Mouse (Mus musculus) heart, embryonic 13.5 days (tissue): ENCODE data around the gene Tmem38b. TPM values are rescaled to one million over a fixed set of nuclear protein-coding genes. Genes with fewer than 3 reads are reported as not detected.
"Not testable (repeated sequence)": the region's sequence is repeated elsewhere in the genome, so short reads cannot be mapped to it uniquely, and the experiment has no call there.

Experiments used
- ATAC-seq: fragments of 200-750 bp; cut with Nextera tagmentation; 2 replicates; pipeline ENCODE4 v1.8.0; 2017; ENCODE audit warnings: moderate TSS enrichment; ENCODE audit not compliant: insufficient number of reproducible peaks, low FRiP score, low TSS enrichment; ENCODE audit errors: extremely low read depth
- H3K27ac ChIP-seq: fragments of 300-500 bp; sonication (generic); replicated peaks from 2 replicates; pipeline ENCODE4 v1.5.1; 2015; ENCODE audit warnings: moderate library complexity, mild to moderate bottlenecking, inconsistent platforms
- H3K27me3 ChIP-seq: fragments of 300-500 bp; sonication (generic); replicated peaks from 2 replicates; pipeline ENCODE4 v1.6.1; 2015; ENCODE audit warnings: mild to moderate bottlenecking, inconsistent platforms
- H3K36me3 ChIP-seq: fragments of 300-500 bp; sonication (generic); 2 replicates; pipeline ENCODE4 v1.6.1; 2015; ENCODE audit warnings: mild to moderate bottlenecking, inconsistent platforms
- H3K4me1 ChIP-seq: fragments of 300-500 bp; sonication (generic); 2 replicates; pipeline ENCODE4 v1.6.1; 2015; ENCODE audit warnings: inconsistent platforms
- H3K4me2 ChIP-seq: fragments of 300-500 bp; sonication (generic); 2 replicates; pipeline ENCODE4 v1.6.1; 2015; ENCODE audit warnings: inconsistent platforms, mild to moderate bottlenecking, moderate library complexity
- H3K4me3 ChIP-seq: fragments of 300-500 bp; sonication (generic); 2 replicates; pipeline ENCODE4 v1.5.1; 2015; ENCODE audit warnings: moderate library complexity, mild to moderate bottlenecking, inconsistent platforms
- H3K9ac ChIP-seq: fragments of 300-500 bp; sonication (generic); 2 replicates; pipeline ENCODE4 v1.6.1; 2015; ENCODE audit warnings: inconsistent platforms, mild to moderate bottlenecking, moderate library complexity
- H3K9me3 ChIP-seq: fragments of 300-500 bp; sonication (generic); 2 replicates; pipeline ENCODE4 v1.6.1; 2016; ENCODE audit warnings: inconsistent platforms
- whole genome bisulfite sequencing: fragments of 180-500 bp; shearing (Covaris S2); methylation state at CpG from one replicate; pipeline ENCODE4 v1.1.7; 2015; ENCODE audit warnings: mixed read lengths; 5-methylcytosine and 5-hydroxymethylcytosine counted together
- polyA plus RNA-seq: library from polyadenylated mRNA; unstranded; fragments of >200 nt; fragmentation: Nextera tagmentation; extraction: Ambion mirVana; gene quantifications from 2 replicates; pipeline ENCODE4 v1.2.1, GENCODE M21; 2015

Gene Tmem38b
- polyA plus RNA-seq, 1 experiment from 2014 or later = 8.1 TPM

DNA sequence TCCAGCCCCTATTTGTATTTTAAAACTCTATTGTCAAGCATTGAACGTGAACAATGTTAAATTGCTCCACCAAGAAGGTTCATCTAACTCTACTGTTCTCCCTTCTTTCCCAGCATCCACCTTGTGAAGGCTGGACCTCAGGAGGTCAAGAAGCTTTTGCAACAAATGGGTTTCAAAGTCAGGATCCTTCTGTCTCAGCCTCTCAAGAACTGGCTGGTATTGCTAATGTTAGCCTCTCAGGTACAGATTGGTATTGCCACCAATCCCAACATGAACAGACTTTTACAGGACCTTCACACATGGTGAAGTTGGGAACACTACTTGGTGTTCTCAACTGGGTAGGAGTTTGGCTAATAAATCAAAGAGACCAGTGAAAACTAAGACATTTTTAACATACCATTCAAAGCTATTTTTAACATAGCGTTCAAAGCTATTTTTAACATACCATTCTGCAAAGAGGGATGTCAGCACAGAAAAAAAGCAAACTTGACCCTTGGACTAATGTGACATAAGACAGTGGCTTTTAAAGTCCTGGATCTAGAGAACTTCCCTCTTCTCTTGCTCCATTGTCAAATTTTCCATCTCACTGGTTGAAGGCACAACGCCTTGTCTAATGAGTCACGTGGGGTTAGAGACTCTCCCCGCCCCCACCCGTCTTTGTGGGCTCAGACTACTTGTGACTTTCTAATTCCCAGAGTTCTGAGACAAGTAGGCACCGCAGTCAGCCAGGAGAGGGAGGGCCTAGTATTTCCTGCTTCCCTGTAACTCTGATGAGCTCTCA lies 26.8 kb upstream of the Tmem38b start:
- no peak for ATAC-seq
- no peak overlapping the region; the same call in 1 of the 2 replicates for H3K4me2 ChIP-seq

DNA sequence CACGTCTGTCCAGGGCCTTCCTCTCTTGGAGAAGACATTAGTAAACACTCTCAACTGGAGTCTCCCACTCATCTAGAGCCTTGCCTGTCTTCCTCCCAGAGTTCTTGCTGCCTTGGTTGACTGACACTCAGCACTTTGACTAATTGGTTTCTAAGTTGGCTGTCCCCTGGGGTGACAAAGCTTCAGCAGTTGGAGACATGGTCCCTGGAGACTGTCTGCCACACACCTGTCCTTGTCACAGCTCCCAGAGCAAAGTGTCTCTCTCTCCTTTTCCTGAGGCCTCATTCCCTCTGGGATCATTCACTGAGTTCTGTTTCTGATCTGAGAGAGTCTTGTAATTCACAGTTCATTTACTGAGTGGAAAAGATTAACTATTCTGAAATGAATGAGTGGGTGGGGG lies 26.1 kb upstream of the Tmem38b start:
- H3K36me3 ChIP-seq = no peaks in the 10 kb centered on the region
- H3K27ac ChIP-seq = peak overlapping the region; percentile 76
- no peak for ATAC-seq
- no peak overlapping the region for H3K9ac ChIP-seq
- H3K9me3 ChIP-seq = no peaks in the 10 kb centered on the region
- 22% methylated on average over 1 of the region's 1 CpGs for WGBS
- H3K4me1 ChIP-seq = peaks cover 36% of the 10 kb centered on the region
- no peak overlapping the region for H3K4me3 ChIP-seq
- H3K4me2 ChIP-seq = no peak overlapping the region; the same call in 1 of the 2 replicates
- H3K27me3 ChIP-seq = no peaks in the 10 kb centered on the region

More for the DNA sequence above, 26.8 kb upstream of the Tmem38b start:
- peak overlapping the region; percentile 76 for H3K27ac ChIP-seq
- 20% methylated on average over 7 of the region's 7 CpGs for WGBS
- no peaks in the 10 kb centered on the region for H3K9me3 ChIP-seq
- H3K4me1 ChIP-seq = peaks cover 36% of the 10 kb centered on the region
- H3K4me3 ChIP-seq = no peak overlapping the region
- H3K27me3 ChIP-seq = no peaks in the 10 kb centered on the region
- no peaks in the 10 kb centered on the region for H3K36me3 ChIP-seq
- no peak overlapping the region for H3K9ac ChIP-seq

DNA sequence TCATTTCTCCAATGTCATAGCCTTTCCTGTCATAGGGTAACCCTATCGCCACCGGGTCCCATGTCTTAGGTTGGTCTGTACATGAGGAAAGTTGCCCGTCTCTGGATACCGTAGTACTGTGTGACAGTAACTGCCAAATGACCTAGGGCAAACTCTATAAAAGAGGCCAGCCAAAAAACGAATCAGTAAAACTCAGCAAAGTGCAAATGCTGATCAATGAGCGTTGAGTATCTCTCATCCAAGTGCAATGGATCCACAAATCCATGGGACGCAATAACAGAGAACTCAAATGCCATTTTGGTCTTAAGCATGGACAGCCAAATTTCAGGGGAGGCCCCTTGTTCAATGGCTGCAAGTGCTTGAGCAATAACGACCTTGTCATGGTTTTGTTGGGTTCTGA lies 22.2 kb upstream of the Tmem38b start:
- H3K27ac ChIP-seq, H3K9me3 ChIP-seq, H3K36me3 ChIP-seq, H3K9ac ChIP-seq, ATAC-seq, H3K27me3 ChIP-seq, H3K4me3 ChIP-seq, H3K4me2 ChIP-seq: not testable (repeated sequence)
- peaks cover 20% of the 10 kb centered on the region for H3K4me1 ChIP-seq
- 84% methylated on average over 8 of the region's 8 CpGs for WGBS

DNA sequence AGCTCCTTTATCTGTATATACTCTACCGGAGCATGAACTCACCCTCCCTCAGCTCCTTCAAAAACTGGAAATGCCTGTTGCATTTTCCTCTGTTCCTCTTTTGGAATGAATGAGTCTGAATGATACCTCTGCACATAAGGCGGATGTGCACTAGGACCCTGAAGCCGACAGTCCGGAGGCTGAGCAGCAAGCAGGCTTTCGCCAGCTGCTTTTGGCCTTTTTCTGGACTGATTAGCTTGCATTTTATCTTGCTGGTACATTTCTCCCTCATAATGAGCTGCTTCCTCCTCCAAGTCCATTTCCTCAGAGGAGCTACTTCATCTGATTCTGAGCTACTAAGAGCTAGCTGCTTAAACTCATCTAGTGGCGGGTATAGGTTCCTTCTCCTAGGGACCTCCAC lies 19.4 kb upstream of the Tmem38b start:
- H3K27ac ChIP-seq, H3K4me3 ChIP-seq, H3K27me3 ChIP-seq, H3K9ac ChIP-seq, H3K9me3 ChIP-seq, H3K4me2 ChIP-seq, H3K36me3 ChIP-seq, H3K4me1 ChIP-seq, ATAC-seq: not testable (repeated sequence)
- 69% methylated on average over 6 of the region's 6 CpGs for WGBS

DNA sequence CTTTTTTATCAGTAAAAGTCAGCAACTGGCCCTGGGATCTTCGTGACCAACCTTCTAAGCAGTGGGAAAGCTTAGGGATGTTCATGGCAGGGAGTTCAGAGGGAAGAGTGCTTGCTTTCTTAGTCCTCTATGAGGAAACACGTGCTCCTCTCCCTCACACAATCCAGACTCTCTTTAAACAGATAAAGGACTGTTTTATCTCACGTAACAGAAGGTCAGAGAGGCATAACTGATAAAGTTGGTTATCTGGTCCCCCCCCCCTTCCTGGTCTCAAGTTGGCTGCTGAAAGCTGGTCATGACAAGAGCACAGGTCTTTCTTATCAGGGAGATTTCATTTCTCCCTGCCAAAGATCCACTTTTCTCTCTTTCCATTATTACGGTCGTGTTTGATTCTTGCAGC lies 7.5 kb upstream of the Tmem38b start:
- no peak overlapping the region for H3K9ac ChIP-seq
- ATAC-seq = no peak
- H3K4me3 ChIP-seq = no peak overlapping the region
- no peaks in the 10 kb centered on the region for H3K27me3 ChIP-seq
- H3K27ac ChIP-seq = no peak overlapping the region
- no peaks in the 10 kb centered on the region for H3K36me3 ChIP-seq
- no peaks in the 10 kb centered on the region for H3K9me3 ChIP-seq
- WGBS = 13% methylated on average over 5 of the region's 5 CpGs
- H3K4me1 ChIP-seq = peaks cover 4% of the 10 kb centered on the region
- no peak overlapping the region for H3K4me2 ChIP-seq

DNA sequence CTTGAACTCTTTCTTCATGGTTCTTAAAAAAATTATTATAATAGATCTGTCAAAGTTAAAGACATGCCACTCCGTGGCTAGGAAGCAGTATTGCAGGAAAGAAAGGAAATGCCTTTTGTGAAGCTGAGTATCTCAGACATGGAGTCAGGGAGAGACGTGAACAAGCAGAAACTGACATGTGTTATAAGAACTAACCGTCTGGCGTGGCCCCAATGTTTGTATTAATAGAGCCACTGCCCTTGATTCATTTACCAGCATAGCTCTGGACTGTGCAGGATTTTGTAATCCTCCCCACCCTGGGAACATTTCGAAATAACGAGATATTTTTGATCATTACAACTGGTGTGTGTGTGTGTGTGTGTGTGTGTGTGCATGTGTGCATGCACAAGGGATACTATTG lies 2.1 kb upstream of the Tmem38b start:
- no peak overlapping the region for H3K27ac ChIP-seq
- H3K9ac ChIP-seq = no peak overlapping the region
- no peaks in the 10 kb centered on the region for H3K36me3 ChIP-seq
- WGBS = 50% methylated on average over 6 of the region's 6 CpGs
- no peaks in the 10 kb centered on the region for H3K9me3 ChIP-seq
- H3K4me3 ChIP-seq = no peak overlapping the region
- H3K4me2 ChIP-seq = no peak overlapping the region
- no peaks in the 10 kb centered on the region for H3K27me3 ChIP-seq
- H3K4me1 ChIP-seq = peaks cover 7% of the 10 kb centered on the region
- ATAC-seq = 0 out of 2 replicates have a peak, but pooled peaks have one; percentile 6

DNA sequence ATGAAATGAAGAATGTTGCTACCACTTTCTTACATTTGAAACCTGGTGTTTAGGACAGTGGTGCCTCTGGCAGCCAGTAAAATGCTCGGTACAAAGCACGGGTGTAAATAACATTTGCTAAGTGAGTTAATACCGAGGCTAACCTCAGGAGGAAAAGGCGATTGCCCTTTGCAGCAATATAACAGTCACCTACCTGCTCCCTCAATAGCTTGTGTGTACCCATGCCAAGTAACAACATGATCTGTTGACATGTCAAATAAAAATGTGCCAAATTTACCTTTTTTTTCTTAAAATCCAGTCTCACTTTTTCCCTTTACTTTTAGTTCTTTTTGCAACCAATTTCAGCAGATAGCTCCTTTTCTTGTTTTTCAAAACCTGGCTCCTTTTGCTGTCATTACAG lies 1.0 kb upstream of the Tmem38b start:
- H3K36me3 ChIP-seq = no peaks in the 10 kb centered on the region
- no peak overlapping the region for H3K4me3 ChIP-seq
- no peaks in the 10 kb centered on the region for H3K9me3 ChIP-seq
- 62% methylated on average over 4 of the region's 4 CpGs for WGBS
- no peak for ATAC-seq
- peaks cover 7% of the 10 kb centered on the region for H3K4me1 ChIP-seq
- no peaks in the 10 kb centered on the region for H3K27me3 ChIP-seq
- no peak overlapping the region for H3K4me2 ChIP-seq
- H3K9ac ChIP-seq = no peak overlapping the region
- no peak overlapping the region for H3K27ac ChIP-seq

DNA sequence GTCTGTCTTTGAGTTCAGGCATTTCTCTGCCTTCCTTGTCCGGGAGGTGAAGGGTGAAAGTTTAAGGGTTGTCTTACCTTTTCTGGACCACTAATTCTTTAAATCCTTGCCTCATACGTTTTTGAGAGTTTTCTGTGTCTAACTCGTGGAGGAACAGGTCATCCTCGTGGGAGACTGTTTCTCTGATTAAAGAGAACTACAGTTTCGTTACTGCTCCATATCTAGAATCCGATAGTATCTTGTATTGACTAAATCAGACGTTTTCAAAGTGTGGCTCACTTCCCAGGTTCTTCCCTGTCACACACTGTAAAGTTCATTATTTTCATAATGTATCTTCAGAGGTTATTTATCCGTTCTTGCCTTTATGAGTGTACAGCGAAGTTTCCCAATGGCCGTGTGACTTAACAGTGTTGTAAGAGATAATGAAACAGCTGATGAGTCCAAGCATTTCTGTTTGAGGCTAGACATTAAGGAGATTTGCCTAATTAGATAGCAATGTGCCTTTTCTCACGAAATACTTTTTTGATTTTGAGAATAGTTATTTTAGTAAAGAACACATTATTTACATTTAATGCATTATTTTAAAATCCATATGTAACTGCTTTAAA lies 900 bp downstream of the Tmem38b start:
- Histone ChIP-seq H3K4me1 (peaks cover 7% of the 10 kb centered on the region), H3K27ac (peak overlapping the region; percentile 36; the same call in 1 of the 2 replicates), H3K9ac (peak overlapping the region; percentile 85), H3K4me3 (peak overlapping the region; percentile 75), H3K4me2 (peak overlapping the region; percentile 83), H3K36me3 (no peaks in the 10 kb centered on the region), H3K9me3 (no peaks in the 10 kb centered on the region), H3K27me3 (no peaks in the 10 kb centered on the region)
- no peak for ATAC-seq
- WGBS = 6% methylated on average over 11 of the region's 11 CpGs

DNA sequence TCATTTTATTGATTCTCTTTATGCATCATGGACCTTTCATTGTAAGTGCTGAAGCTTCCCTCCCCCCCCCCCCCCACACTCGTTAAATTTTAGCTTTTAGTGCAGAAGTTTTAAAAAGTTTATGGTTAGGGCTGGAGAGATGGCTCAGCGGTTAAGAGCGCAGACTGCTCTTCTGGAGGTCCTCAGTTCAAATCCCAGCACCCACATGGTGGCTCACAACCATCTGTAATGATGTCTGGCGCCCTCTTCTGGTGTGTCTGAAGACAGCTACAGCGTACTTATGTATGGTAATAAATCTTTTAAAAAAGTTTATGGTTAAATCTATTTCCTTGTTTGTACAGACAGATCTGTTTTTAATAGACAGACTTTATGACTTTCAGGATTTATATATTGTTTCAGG lies 2.0 kb downstream of the Tmem38b start:
- WGBS = 82% methylated on average over 5 of the region's 5 CpGs
- ATAC-seq = no peak

DNA sequence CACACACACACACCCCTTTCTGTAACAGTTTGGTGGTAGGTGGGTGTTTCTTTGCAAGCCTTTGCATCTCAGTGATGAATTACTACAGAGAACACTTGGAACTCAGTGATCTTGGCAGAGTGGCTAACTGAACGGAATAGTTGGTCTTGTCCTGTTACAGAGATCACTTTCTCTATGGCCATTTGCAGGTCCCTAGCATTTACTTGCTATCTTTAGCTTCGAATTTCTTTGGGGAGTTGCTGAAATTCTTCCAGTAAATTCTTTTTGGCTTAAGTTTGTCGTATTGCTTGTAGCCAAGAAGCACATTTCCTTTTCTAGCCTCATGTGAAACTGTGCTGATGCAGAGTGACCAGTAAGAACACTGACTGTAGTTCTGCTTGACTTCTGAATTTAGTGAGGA lies 3.1 kb downstream of the Tmem38b start:
- Histone ChIP-seq H3K4me3 (no peak overlapping the region), H3K27me3 (no peaks in the 10 kb centered on the region), H3K9me3 (no peaks in the 10 kb centered on the region), H3K4me1 (peaks cover 24% of the 10 kb centered on the region), H3K9ac (no peak overlapping the region), H3K36me3 (no peaks in the 10 kb centered on the region), H3K27ac (no peak overlapping the region), H3K4me2 (no peak overlapping the region)
- ATAC-seq = no peak
- WGBS = 60% methylated on average over 3 of the region's 3 CpGs

More for the DNA sequence above, 2.0 kb downstream of the Tmem38b start:
- no peaks in the 10 kb centered on the region for H3K27me3 ChIP-seq
- H3K9ac ChIP-seq = no peak overlapping the region
- no peaks in the 10 kb centered on the region for H3K36me3 ChIP-seq
- no peaks in the 10 kb centered on the region for H3K9me3 ChIP-seq
- peaks cover 17% of the 10 kb centered on the region for H3K4me1 ChIP-seq
- H3K4me3 ChIP-seq = no peak overlapping the region
- no peak overlapping the region for H3K4me2 ChIP-seq
- H3K27ac ChIP-seq = no peak overlapping the region

DNA sequence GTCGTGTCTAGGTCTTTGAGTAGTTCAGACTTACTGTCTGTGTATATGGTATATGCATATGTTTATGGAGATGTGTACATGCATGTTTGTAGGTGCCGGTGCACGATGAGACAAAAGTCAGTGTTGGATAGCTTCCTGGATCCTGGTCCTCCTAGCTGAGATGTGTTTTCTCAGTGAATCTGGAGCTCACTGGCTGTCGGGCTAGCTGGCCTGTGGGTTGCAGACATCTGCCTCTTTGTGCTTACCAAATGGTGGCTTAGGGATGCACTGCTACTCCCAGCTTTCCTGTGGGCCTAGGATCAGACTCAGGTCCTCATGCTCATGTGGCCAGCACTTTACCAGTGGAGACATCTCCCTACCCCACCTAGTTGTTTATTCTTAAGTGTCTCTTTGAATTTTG lies 4.2 kb downstream of the Tmem38b start:
- H3K4me1 ChIP-seq = peaks cover 24% of the 10 kb centered on the region
- no peak overlapping the region for H3K27ac ChIP-seq
- ATAC-seq = no peak
- no peak overlapping the region for H3K4me3 ChIP-seq
- no peaks in the 10 kb centered on the region for H3K9me3 ChIP-seq
- H3K27me3 ChIP-seq = no peaks in the 10 kb centered on the region
- H3K36me3 ChIP-seq = no peaks in the 10 kb centered on the region
- H3K9ac ChIP-seq = no peak overlapping the region
- WGBS = 82% methylated on average over 4 of the region's 4 CpGs
- no peak overlapping the region for H3K4me2 ChIP-seq

DNA sequence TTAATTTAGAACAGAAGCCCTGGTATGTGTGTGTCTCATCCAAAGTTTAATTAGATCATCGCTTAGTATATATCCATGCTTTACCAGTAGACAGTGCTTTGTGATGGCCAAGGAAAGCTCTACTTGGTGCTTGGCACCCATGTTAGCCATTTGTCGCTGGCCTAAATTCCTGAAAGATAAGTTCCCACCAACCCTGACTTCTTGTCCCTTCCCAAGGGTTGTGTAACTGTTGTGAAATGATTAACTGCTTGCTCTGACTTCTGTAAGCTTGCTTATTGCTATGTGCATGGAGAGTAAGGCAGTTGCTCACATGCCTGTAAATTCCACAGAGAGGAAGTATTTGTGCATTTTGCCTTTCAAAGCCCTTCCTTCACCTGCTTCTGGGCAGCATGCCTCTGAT lies 4.7 kb downstream of the Tmem38b start:
- Histone ChIP-seq H3K4me2 (no peak overlapping the region), H3K27me3 (no peaks in the 10 kb centered on the region), H3K27ac (no peak overlapping the region), H3K4me3 (no peak overlapping the region), H3K9me3 (no peaks in the 10 kb centered on the region), H3K36me3 (no peaks in the 10 kb centered on the region), H3K4me1 (peaks cover 24% of the 10 kb centered on the region), H3K9ac (no peak overlapping the region)
- no peak for ATAC-seq
- 86% methylated on average over 2 of the region's 2 CpGs for WGBS
